Mouse (Mus musculus): ENCODE measurements around the gene Lrrc43. TPM values are rescaled to one million over a fixed set of nuclear protein-coding genes. Genes with fewer than 3 reads are reported as not detected.
A peak's percentile ranks its signal among the peaks of the same experiment; 100 is the strongest.
"Not testable (repeated sequence)": the region's sequence is repeated elsewhere in the genome, so short reads cannot be mapped to it uniquely, and the experiment has no call there.

Gene Lrrc43
- polyA plus RNA-seq, 1 experiment = 3.8 TPM

GRCm38 (mm10) chr5:123470784-123471400 is 18.2 kb upstream of the Lrrc43 start:
- no peaks in the 10 kb centered on the region; the same call in 1 of the 2 replicates for H3K4me1 ChIP-seq (ENCODE audit: control insufficient read depth, insufficient read depth, low read length)
- 7% methylated on average over 10 of the region's 10 CpGs for WGBS
- H3K4me3 ChIP-seq (replicated peaks; ENCODE audit: extremely low read depth, low read depth, low read length) = no peak overlapping the region
- TF ChIP-seq POLR2A (IDR thresholded peaks at IDR 0.05; ENCODE audit: borderline replicate concordance, extremely low read depth, low read depth, low read length) (no peak), CTCF (IDR thresholded peaks at IDR 0.05; ENCODE audit: insufficient read depth, low read length) (no peak)
- DNase-seq = no peak

GRCm38 (mm10) chr5:123473817-123474216 is 15.3 kb upstream of the Lrrc43 start:
- Histone ChIP-seq H3K4me3 (replicated peaks; ENCODE audit: extremely low read depth, low read depth, low read length) (no peak overlapping the region), H3K4me1 (ENCODE audit: control insufficient read depth, insufficient read depth, low read length) (no peaks in the 10 kb centered on the region; the same call in 1 of the 2 replicates)
- 79% methylated on average over 5 of the region's 5 CpGs for WGBS
- DNase-seq = no peak
- TF ChIP-seq POLR2A (IDR thresholded peaks at IDR 0.05; ENCODE audit: borderline replicate concordance, extremely low read depth, low read depth, low read length) (no peak), CTCF (IDR thresholded peaks at IDR 0.05; ENCODE audit: insufficient read depth, low read length) (no peak)

GRCm38 (mm10) chr5:123487659-123488395 is 1.3 kb upstream of the Lrrc43 start:
- DNase-seq = no peak
- H3K4me3 ChIP-seq (replicated peaks; ENCODE audit: extremely low read depth, low read depth, low read length) = no peak overlapping the region
- 67% methylated on average over 11 of the region's 11 CpGs for WGBS
- no peaks in the 10 kb centered on the region for H3K4me1 ChIP-seq (ENCODE audit: control insufficient read depth, insufficient read depth, low read length)
- TF ChIP-seq POLR2A (IDR thresholded peaks at IDR 0.05; ENCODE audit: borderline replicate concordance, extremely low read depth, low read depth, low read length) (no peak), CTCF (IDR thresholded peaks at IDR 0.05; ENCODE audit: insufficient read depth, low read length) (no peak)

GRCm38 (mm10) chr5:123489935-123490334 is 830 bp downstream of the Lrrc43 start:
- Histone ChIP-seq H3K4me3 (replicated peaks; ENCODE audit: extremely low read depth, low read depth, low read length) (no peak overlapping the region), H3K4me1 (ENCODE audit: control insufficient read depth, insufficient read depth, low read length) (no peaks in the 10 kb centered on the region)
- no peak for DNase-seq
- no peak for TF ChIP-seq CTCF (IDR thresholded peaks at IDR 0.05; ENCODE audit: insufficient read depth, low read length)
- TF ChIP-seq POLR2A (IDR thresholded peaks at IDR 0.05; ENCODE audit: borderline replicate concordance, extremely low read depth, low read depth, low read length) = no peak
- 43% methylated on average over 9 of the region's 9 CpGs for WGBS

- WGBS = 52% methylated on average over 4 of the region's 4 CpGs
- 0 out of 2 replicates have a peak, but pooled peaks have one; percentile 16 for TF ChIP-seq CTCF (IDR thresholded peaks at IDR 0.05; ENCODE audit: insufficient read depth, low read length)
- no peak for TF ChIP-seq POLR2A (IDR thresholded peaks at IDR 0.05; ENCODE audit: borderline replicate concordance, extremely low read depth, low read depth, low read length)
- no peak for DNase-seq
- Histone ChIP-seq H3K4me1 (ENCODE audit: control insufficient read depth, insufficient read depth, low read length) (0 out of 2 replicates have a peak, but pooled peaks cover 3% of the 10 kb centered on the region), H3K4me3 (replicated peaks; ENCODE audit: extremely low read depth, low read depth, low read length) (no peak overlapping the region)
Observed at GRCm38 (mm10) chr5:123499717-123500116, 10.6 kb downstream of the Lrrc43 start.

GRCm38 (mm10) chr5:123501973-123502372 is 12.9 kb downstream of the Lrrc43 start:
- no peak overlapping the region for H3K4me3 ChIP-seq (replicated peaks; ENCODE audit: extremely low read depth, low read depth, low read length)
- 0 out of 2 replicates have a peak, but pooled peaks cover 3% of the 10 kb centered on the region for H3K4me1 ChIP-seq (ENCODE audit: control insufficient read depth, insufficient read depth, low read length)
- 41% methylated on average over 4 of the region's 4 CpGs for WGBS
- no peak for DNase-seq
- no peak for TF ChIP-seq CTCF (IDR thresholded peaks at IDR 0.05; ENCODE audit: insufficient read depth, low read length)
- no peak for TF ChIP-seq POLR2A (IDR thresholded peaks at IDR 0.05; ENCODE audit: borderline replicate concordance, extremely low read depth, low read depth, low read length)

GRCm38 (mm10) chr5:123507936-123508723 is 19.0 kb downstream of the Lrrc43 start:
- WGBS = 1% methylated on average over 59 of the region's 59 CpGs
- DNase-seq = peak; percentile 79
- no peak for TF ChIP-seq CTCF (IDR thresholded peaks at IDR 0.05; ENCODE audit: insufficient read depth, low read length)
- no peak for TF ChIP-seq POLR2A (IDR thresholded peaks at IDR 0.05; ENCODE audit: borderline replicate concordance, extremely low read depth, low read depth, low read length)
- H3K4me1 ChIP-seq (ENCODE audit: control insufficient read depth, insufficient read depth, low read length) = peaks cover 2% of the 10 kb centered on the region; the same call in 1 of the 2 replicates
- peak overlapping the region; percentile 58 for H3K4me3 ChIP-seq (replicated peaks; ENCODE audit: extremely low read depth, low read depth, low read length)

GRCm38 (mm10) chr5:123508921-123509320 is 19.8 kb downstream of the Lrrc43 start:
- Histone ChIP-seq H3K4me1 (ENCODE audit: control insufficient read depth, insufficient read depth, low read length) (peaks cover 2% of the 10 kb centered on the region; the same call in 1 of the 2 replicates), H3K4me3 (replicated peaks; ENCODE audit: extremely low read depth, low read depth, low read length) (no peak overlapping the region)
- no peak for DNase-seq
- TF ChIP-seq CTCF (IDR thresholded peaks at IDR 0.05; ENCODE audit: insufficient read depth, low read length) = no peak
- no peak for TF ChIP-seq POLR2A (IDR thresholded peaks at IDR 0.05; ENCODE audit: borderline replicate concordance, extremely low read depth, low read depth, low read length)
- WGBS = 11% methylated on average over 12 of the region's 12 CpGs

GRCm38 (mm10) chr5:123510160-123510559 is 21.1 kb downstream of the Lrrc43 start, which contains the start of gene B3gnt4:
TSS of gene B3gnt4 (plus strand) at chr5:123510460.
- DNase-seq = no peak

GRCm38 (mm10) chr5:123511426-123511825 is 22.3 kb downstream of the Lrrc43 start:
- H3K4me3 ChIP-seq (replicated peaks; ENCODE audit: extremely low read depth, low read depth, low read length); DNase-seq; H3K4me1 ChIP-seq (ENCODE audit: control insufficient read depth, insufficient read depth, low read length): not testable (repeated sequence)
- WGBS = 73% methylated on average over 3 of the region's 3 CpGs

More at GRCm38 (mm10) chr5:123510160-123510559, 21.1 kb downstream of the Lrrc43 start, which contains the start of gene B3gnt4:
- TF ChIP-seq CTCF (IDR thresholded peaks at IDR 0.05; ENCODE audit: insufficient read depth, low read length) (no peak), POLR2A (IDR thresholded peaks at IDR 0.05; ENCODE audit: borderline replicate concordance, extremely low read depth, low read depth, low read length) (no peak)
- WGBS = 81% methylated on average over 5 of the region's 5 CpGs
- peaks cover 2% of the 10 kb centered on the region; the same call in 1 of the 2 replicates for H3K4me1 ChIP-seq (ENCODE audit: control insufficient read depth, insufficient read depth, low read length)
- no peak within 1 kb of the TSS for H3K4me3 ChIP-seq (replicated peaks; ENCODE audit: extremely low read depth, low read depth, low read length)
